Comparison of ENCODE assay signal across 13 mouse cellular contexts in genomic region chr12:68997259-68997658, GRCm38 (mm10).
DNase-seq lines count a peak whose midpoint lies in the region; ATAC-seq lines count a peak whose summit lies in the region.
"Had no signal": no experiment of that assay in that cellular context is flagged by ENCODE, and none has a peak within 500 bp of the region (broad histone marks: within the 10 kb centered on the region; RNA-seq: fewer than 3 reads in every experiment).

No protein-coding gene starts in this region.

- no peaks in the 10 kb centered on the region for H3K9me3 ChIP-seq in hindbrain, embryonic 12.5 days (replicated peaks)
- no peaks in the 10 kb centered on the region for H3K9me3 ChIP-seq in hindbrain, embryonic 11.5 days (ENCODE audit: control insufficient read depth, low read length)
- H3K9me3 ChIP-seq: embryonic facial prominence, embryonic 15.5 days; liver, embryonic 13.5 days had no signal

- H3K9ac ChIP-seq in hindbrain, embryonic 12.5 days, result no peak overlapping the region
- no peak overlapping the region for H3K9ac ChIP-seq in hindbrain, embryonic 11.5 days (ENCODE audit: low read depth, low read length)
- H3K9ac ChIP-seq: embryonic facial prominence, embryonic 15.5 days; liver, embryonic 13.5 days had no signal

- H3K4me2 ChIP-seq in hindbrain, embryonic 12.5 days (replicated peaks), result peak overlapping the region; percentile 26; the same call in 1 of the 2 replicates
- no peak overlapping the region for H3K4me2 ChIP-seq in hindbrain, embryonic 11.5 days (replicated peaks; ENCODE audit: low read depth, low read length)
- H3K4me2 ChIP-seq: embryonic facial prominence, embryonic 15.5 days; liver, embryonic 13.5 days had no signal

- no peak overlapping the region for H3K4me3 ChIP-seq in hindbrain, embryonic 12.5 days
- no peak overlapping the region for H3K4me3 ChIP-seq in hindbrain, embryonic 11.5 days (ENCODE audit: low read depth, low read length)
- H3K4me3 ChIP-seq: embryonic facial prominence, embryonic 15.5 days; liver, embryonic 13.5 days had no signal

- no peaks in the 10 kb centered on the region for H3K4me1 ChIP-seq in hindbrain, embryonic 12.5 days
- no peaks in the 10 kb centered on the region for H3K4me1 ChIP-seq in hindbrain, embryonic 11.5 days (replicated peaks; ENCODE audit: control insufficient read depth, insufficient read depth, low read length)
- H3K4me1 ChIP-seq: embryonic facial prominence, embryonic 15.5 days; liver, embryonic 13.5 days had no signal

- 66% methylated on average over 6 of the region's 6 CpGs for WGBS in hindbrain, embryonic 12.5 days
- WGBS in hindbrain, embryonic 11.5 days, result 81% methylated on average over 6 of the region's 6 CpGs

- H3K36me3 ChIP-seq in hindbrain, embryonic 12.5 days, result no peaks in the 10 kb centered on the region
- H3K36me3 ChIP-seq in hindbrain, embryonic 11.5 days (ENCODE audit: control insufficient read depth, insufficient read depth, low read length), result no peaks in the 10 kb centered on the region
- H3K36me3 ChIP-seq: embryonic facial prominence, embryonic 15.5 days; liver, embryonic 13.5 days had no signal

- no peak for DNase-seq in hindbrain, embryonic 11.5 days (ENCODE audit: low spot score)
- DNase-seq in left cerebral cortex, adult 9 months (ENCODE audit: low spot score in 2 of 2), result peak; percentile 33 to 42
- peak; percentile 44 to 56 for DNase-seq in right cerebral cortex, adult 2 months (ENCODE audit: low spot score in 2 of 2)
- no peak for DNase-seq in Muller cell, postnatal 12 days (ENCODE audit: inconsistent ontology term)
- DNase-seq in adrenal gland, postnatal 4 days (ENCODE audit: low spot score in 2 of 2), result no peak
- no peak for DNase-seq in lung, postnatal 4 days
- DNase-seq: adrenal gland, adult 8-10 months; cerebellum, adult 18-20 months; liver, embryonic 13.5 days; thymus, postnatal 4 days had no signal

- no peaks in the 10 kb centered on the region for H3K27me3 ChIP-seq in hindbrain, embryonic 12.5 days
- no peaks in the 10 kb centered on the region for H3K27me3 ChIP-seq in hindbrain, embryonic 11.5 days (ENCODE audit: control insufficient read depth, insufficient read depth, low read length)
- H3K27me3 ChIP-seq: embryonic facial prominence, embryonic 15.5 days; liver, embryonic 13.5 days had no signal

- no peak overlapping the region for H3K27ac ChIP-seq in hindbrain, embryonic 12.5 days
- no peak overlapping the region for H3K27ac ChIP-seq in hindbrain, embryonic 11.5 days (ENCODE audit: low read depth, low read length)
- H3K27ac ChIP-seq: embryonic facial prominence, embryonic 15.5 days; liver, embryonic 13.5 days had no signal

- no peak; the same call in 1 of the 2 replicates for ATAC-seq in hindbrain, embryonic 12.5 days (ENCODE audit: low FRiP score)
- ATAC-seq in hindbrain, embryonic 11.5 days (ENCODE audit: low FRiP score), result no peak
- peak; percentile 94 for ATAC-seq in frontal cortex, adult (ENCODE audit: low TSS enrichment)

Comparison
In these comparisons a context has a peak if more than half of its experiments do, and no peak if none do; other contexts are left out.
1. DNase-seq: peak in left cerebral cortex, adult 9 months (2 of 2) and right cerebral cortex, adult 2 months (2 of 2); none in hindbrain, embryonic 11.5 days (single experiment), Muller cell, postnatal 12 days (single experiment), adrenal gland, postnatal 4 days (0 of 2) and lung, postnatal 4 days (0 of 2).